Mouse (Mus musculus) G1E-ER4 (cell line): ENCODE results near the gene Mapk8ip3. TPM values are rescaled to one million over a fixed set of nuclear protein-coding genes. Genes with fewer than 3 reads are reported as not detected.

ENCODE experiments used
- GATA1 ChIP-seq: IDR thresholded peaks from one replicate; pipeline ENCODE4 v1.8.0; 2012; ENCODE audit warnings: low read length, inconsistent platforms
- polyA plus RNA-seq: library from polyadenylated mRNA; stranded (reverse); fragments of >175 nt; gene quantifications from 2 replicates; pipeline ENCODE4 v1.2.3, GENCODE M21; 2012

Gene Mapk8ip3
- polyA plus RNA-seq, 1 experiment, result 24.7 TPM

DNA sequence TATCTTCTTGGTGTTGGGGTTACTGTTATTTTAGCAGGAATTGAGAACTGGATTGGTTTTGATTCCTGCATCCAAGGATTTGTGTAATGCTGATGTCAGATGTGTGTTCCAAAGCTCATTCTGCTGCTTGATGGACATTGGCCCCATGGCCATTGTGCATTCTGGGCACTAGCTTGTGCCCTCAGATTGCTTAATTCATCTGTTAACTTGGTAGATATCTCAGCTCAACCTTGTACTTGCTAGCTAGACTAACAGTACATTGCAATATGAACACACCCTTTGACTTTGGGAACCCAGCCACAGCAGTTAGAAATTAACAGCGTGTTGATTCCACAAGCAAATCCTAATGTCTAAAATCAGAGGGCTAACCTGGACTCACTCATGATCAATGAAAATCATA lies 89.4 kb downstream of the Mapk8ip3 start:
- TF ChIP-seq GATA1, result no peak

DNA sequence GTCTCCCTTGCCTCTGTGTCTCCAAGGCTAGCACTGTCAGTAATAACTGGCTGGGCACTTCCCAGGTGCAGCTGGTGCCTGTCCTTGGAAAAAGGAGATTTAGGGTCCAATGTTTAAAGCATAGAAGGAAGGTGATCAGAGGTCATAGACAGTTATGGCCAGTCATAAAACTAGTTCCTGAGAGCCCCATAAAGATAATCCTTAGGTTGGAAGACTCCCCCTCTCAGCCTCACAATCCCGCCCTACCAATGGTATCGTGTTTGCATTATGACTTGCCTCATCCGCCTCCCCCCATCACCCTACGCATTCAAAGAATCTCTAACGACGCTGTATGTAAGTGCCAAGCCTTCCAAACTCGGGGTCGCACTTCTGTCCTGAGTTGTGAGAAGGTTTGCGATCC lies 92.3 kb downstream of the Mapk8ip3 start:
- TF ChIP-seq GATA1, result no peak

DNA sequence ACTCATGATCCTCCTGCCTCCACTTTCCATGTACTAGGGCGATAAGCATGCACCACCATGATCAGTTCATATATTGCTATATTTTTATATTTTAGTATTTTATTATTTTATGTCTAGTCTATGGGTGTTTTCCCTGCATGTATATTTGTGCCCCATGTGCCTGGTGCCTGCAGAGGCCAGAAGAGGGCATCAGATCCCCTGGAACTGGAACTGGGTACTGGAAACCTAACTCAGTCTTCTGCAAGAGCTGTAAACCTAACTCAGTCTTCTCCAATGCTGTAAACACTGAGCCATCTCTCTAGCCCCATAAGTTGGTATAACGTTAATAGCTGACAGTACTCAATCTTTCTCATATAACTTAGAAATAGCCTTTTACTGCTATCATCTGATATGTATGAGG lies 94.1 kb downstream of the Mapk8ip3 start:
- TF ChIP-seq GATA1, result no peak

Other genes starting within 250 kb of the Mapk8ip3 start
- 0.13 TPM in 2 replicates for gene Syngr3, start 247.0 kb downstream of the Mapk8ip3 start, polyA plus RNA-seq
- gene Gfer, start 240.8 kb downstream of the Mapk8ip3 start, polyA plus RNA-seq, result 149 and 186 TPM in 2 replicates
- 0.33 and 0.89 TPM in 2 replicates for gene Noxo1, start 240.7 kb downstream of the Mapk8ip3 start, polyA plus RNA-seq
- gene Tbl3, start 229.3 kb downstream of the Mapk8ip3 start, polyA plus RNA-seq, result 25.6 and 35.3 TPM in 2 replicates
- 0.14 and 0.36 TPM in 2 replicates for gene Rnf151, start 218.9 kb downstream of the Mapk8ip3 start, polyA plus RNA-seq
- 2,301 and 3,917 TPM in 2 replicates for gene Rps2, start 218.9 kb downstream of the Mapk8ip3 start, polyA plus RNA-seq
- 457 and 647 TPM in 2 replicates for gene Ndufb10, start 212.5 kb downstream of the Mapk8ip3 start, polyA plus RNA-seq
- gene Rpl3l, start 209.2 kb downstream of the Mapk8ip3 start, polyA plus RNA-seq, result not detected in 2 replicates
- gene Msrb1, start 200.3 kb downstream of the Mapk8ip3 start, polyA plus RNA-seq, result 11.1 and 11.3 TPM in 2 replicates
- not detected in 2 replicates for gene Hs3st6, start 184.0 kb downstream of the Mapk8ip3 start, polyA plus RNA-seq
- gene Meiob, start 132.7 kb downstream of the Mapk8ip3 start, polyA plus RNA-seq, result 0.14 TPM in 2 replicates
- 27.1 and 44.6 TPM in 2 replicates for gene Hagh, start 96.8 kb downstream of the Mapk8ip3 start, polyA plus RNA-seq
- gene Fahd1, start 86.6 kb downstream of the Mapk8ip3 start, polyA plus RNA-seq, result 5.3 and 5.9 TPM in 2 replicates
- 0.02 and 0.03 TPM in 2 replicates for gene Igfals, start 71.0 kb downstream of the Mapk8ip3 start, polyA plus RNA-seq
- 61.9 and 127 TPM in 2 replicates for gene Nubp2, start 50.6 kb downstream of the Mapk8ip3 start, polyA plus RNA-seq
- gene Spsb3, start 50.3 kb downstream of the Mapk8ip3 start, polyA plus RNA-seq, result 37.1 and 46.2 TPM in 2 replicates
- 35.4 and 42.9 TPM in 2 replicates for gene Eme2, start 41.9 kb downstream of the Mapk8ip3 start, polyA plus RNA-seq
- gene Mrps34, start 41.9 kb downstream of the Mapk8ip3 start, polyA plus RNA-seq, result 151 and 160 TPM in 2 replicates
- 30.3 and 35.4 TPM in 2 replicates for gene Nme3, start 40.5 kb downstream of the Mapk8ip3 start, polyA plus RNA-seq
- gene Jpt2, start 23.7 kb upstream of the Mapk8ip3 start, polyA plus RNA-seq, result 25.6 and 35.6 TPM in 2 replicates
- gene Cramp1l, start 78.8 kb upstream of the Mapk8ip3 start, polyA plus RNA-seq, result 14.0 and 14.3 TPM in 2 replicates
- 10.6 and 15.1 TPM in 2 replicates for gene Ift140, start 79.1 kb upstream of the Mapk8ip3 start, polyA plus RNA-seq
- gene Tmem204, start 146.6 kb upstream of the Mapk8ip3 start, polyA plus RNA-seq, result not detected in 2 replicates
- 37.9 and 40.8 TPM in 2 replicates for gene Telo2, start 179.0 kb upstream of the Mapk8ip3 start, polyA plus RNA-seq
- not detected in 2 replicates for gene Ptx4, start 183.8 kb upstream of the Mapk8ip3 start, polyA plus RNA-seq
- 15.9 and 18.5 TPM in 2 replicates for gene Clcn7, start 196.4 kb upstream of the Mapk8ip3 start, polyA plus RNA-seq
- gene Ccdc154, start 225.5 kb upstream of the Mapk8ip3 start, polyA plus RNA-seq, result not detected in 2 replicates
- 0.06 TPM in 1 of 2 replicates, not detected in the other for gene Gm38655, start 238.5 kb upstream of the Mapk8ip3 start, polyA plus RNA-seq
- gene BC003965, start 247.6 kb upstream of the Mapk8ip3 start, polyA plus RNA-seq, result 39.1 and 54.8 TPM in 2 replicates